Mouse (Mus musculus) midbrain, postnatal 0 days (tissue): ENCODE measurements at regions not wholly inside any gene's neighbourhood (a gene's known extent, or its start where the extent isn't known, plus 50 kb on each side); places are given as distances from the start of the nearest gene placed in this dataset.
A peak's percentile ranks its signal among the peaks of the same experiment; 100 is the strongest.
"Not testable (repeated sequence)": the region's sequence is repeated elsewhere in the genome, so short reads cannot be mapped to it uniquely, and the experiment has no call there.

Source experiments
- ATAC-seq: fragments of 200-750 bp; cut with Nextera tagmentation; 2 replicates; pipeline ENCODE4 v1.8.0; 2017; ENCODE audit warnings: moderate number of reproducible peaks, mild to moderate bottlenecking, moderate TSS enrichment, moderate library complexity; ENCODE audit not compliant: low FRiP score
- DNase-seq: peaks from one replicate; pipeline ENCODE4 v3.0.0-alpha.2; 2015; ENCODE audit warnings: low spot score
- H3K27ac ChIP-seq: fragments of 300-500 bp; sonication (generic); 2 replicates; pipeline ENCODE4 v1.5.1; 2014; ENCODE audit warnings: low read depth, mild to moderate bottlenecking, low read length, mixed read lengths
- H3K27me3 ChIP-seq: fragments of 300-500 bp; sonication (generic); 2 replicates; pipeline ENCODE4 v1.6.1; 2014; ENCODE audit warnings: low read length, control low read depth, mixed read lengths; ENCODE audit not compliant: insufficient read depth
- H3K36me3 ChIP-seq: fragments of 300-500 bp; sonication (generic); 2 replicates; pipeline ENCODE4 v1.6.1; 2014; ENCODE audit warnings: low read length, control low read depth, mixed read lengths; ENCODE audit not compliant: insufficient read depth
- H3K4me1 ChIP-seq: fragments of 300-500 bp; sonication (generic); 2 replicates; pipeline ENCODE4 v1.6.1; 2014; ENCODE audit warnings: mild to moderate bottlenecking, control low read depth, antibody characterized with exemption, low read length, mixed read lengths; ENCODE audit not compliant: insufficient read depth
- H3K4me2 ChIP-seq: fragments of 300-500 bp; sonication (generic); 2 replicates; pipeline ENCODE4 v1.6.1; 2014; ENCODE audit warnings: low read depth, mild to moderate bottlenecking, low read length, mixed read lengths; ENCODE audit not compliant: poor library complexity, severe bottlenecking
- H3K4me3 ChIP-seq: fragments of 300-500 bp; sonication (generic); 2 replicates; pipeline ENCODE4 v1.5.1; 2014; ENCODE audit warnings: low read depth, mild to moderate bottlenecking, low read length, moderate library complexity
- H3K9ac ChIP-seq: fragments of 300-500 bp; sonication (generic); replicated peaks from 2 replicates; pipeline ENCODE4 v1.6.1; 2014; ENCODE audit warnings: mild to moderate bottlenecking, low read length, moderate library complexity, mixed read lengths; ENCODE audit not compliant: poor library complexity, severe bottlenecking
- H3K9me3 ChIP-seq: fragments of 300-500 bp; sonication (generic); 2 replicates; pipeline ENCODE4 v1.6.1; 2016; ENCODE audit warnings: low read length, control low read depth
- CTCF ChIP-seq: IDR thresholded peaks from 2 replicates; pipeline ENCODE4 v1.5.1; 2016; ENCODE audit warnings: antibody characterized with exemption, mild to moderate bottlenecking
- WGBS: fragments of 180-500 bp; shearing (Covaris S2); extraction: QIAGEN DNeasy Blood & Tissue Kit; methylation state at CpG from one replicate; pipeline ENCODE4 v1.1.7; 2014; 5-methylcytosine and 5-hydroxymethylcytosine counted together

- ATAC-seq: no peak
- no peak overlapping the region for H3K9ac ChIP-seq
- H3K4me1 ChIP-seq: no peaks in the 10 kb centered on the region
- no peaks in the 10 kb centered on the region for H3K27me3 ChIP-seq
- H3K27ac ChIP-seq: no peak overlapping the region
- H3K36me3 ChIP-seq: no peaks in the 10 kb centered on the region
- H3K4me2 ChIP-seq: no peak overlapping the region
- DNase-seq: no peak
- 54% methylated on average over 5 of the region's 5 CpGs for WGBS
- TF ChIP-seq CTCF: no peak
- no peak overlapping the region for H3K4me3 ChIP-seq
- H3K9me3 ChIP-seq: no peaks in the 10 kb centered on the region
These were observed 515.5 kb downstream of the Nova1 start for GRCm38 (mm10) chr12:46303136-46303797.

GRCm38 (mm10) chr12:46298926-46299325, 519.8 kb downstream of the Nova1 start:
- DNase-seq (no peak), ATAC-seq (no peak)
- Histone ChIP-seq H3K27me3 (no peaks in the 10 kb centered on the region), H3K4me1 (no peaks in the 10 kb centered on the region), H3K4me3 (no peak overlapping the region), H3K9ac (no peak overlapping the region), H3K27ac (no peak overlapping the region), H3K9me3 (no peaks in the 10 kb centered on the region), H3K4me2 (no peak overlapping the region), H3K36me3 (no peaks in the 10 kb centered on the region)
- TF ChIP-seq CTCF: no peak
- 88% methylated on average over 5 of the region's 5 CpGs for WGBS

- Histone ChIP-seq H3K36me3 (no peaks in the 10 kb centered on the region), H3K27ac (no peak overlapping the region), H3K27me3 (no peaks in the 10 kb centered on the region), H3K4me1 (no peaks in the 10 kb centered on the region), H3K4me2 (no peak overlapping the region), H3K4me3 (no peak overlapping the region), H3K9me3 (no peaks in the 10 kb centered on the region), H3K9ac (no peak overlapping the region)
- DNase-seq (no peak), ATAC-seq (no peak)
- WGBS: 56% methylated on average over 3 of the region's 3 CpGs
- no peak for TF ChIP-seq CTCF
These were observed 534.2 kb downstream of the Nova1 start for GRCm38 (mm10) chr12:46284519-46284918.

GRCm38 (mm10) chr12:46248402-46249018, 570.2 kb downstream of the Nova1 start:
- WGBS: 43% methylated on average over 1 of the region's 1 CpGs
- Histone ChIP-seq H3K4me1 (no peaks in the 10 kb centered on the region), H3K27ac (no peak overlapping the region), H3K4me2 (no peak overlapping the region), H3K36me3 (no peaks in the 10 kb centered on the region), H3K9ac (no peak overlapping the region), H3K27me3 (no peaks in the 10 kb centered on the region), H3K4me3 (no peak overlapping the region), H3K9me3 (no peaks in the 10 kb centered on the region)
- no peak for TF ChIP-seq CTCF
- ATAC-seq (no peak), DNase-seq (peak; percentile 28)

- Histone ChIP-seq H3K27me3 (no peaks in the 10 kb centered on the region), H3K4me1 (no peaks in the 10 kb centered on the region), H3K9ac (no peak overlapping the region), H3K9me3 (no peaks in the 10 kb centered on the region), H3K36me3 (no peaks in the 10 kb centered on the region), H3K4me3 (no peak overlapping the region), H3K27ac (no peak overlapping the region), H3K4me2 (no peak overlapping the region)
- ATAC-seq (no peak), DNase-seq (no peak)
- 93% methylated on average over 3 of the region's 3 CpGs for WGBS
- no peak for TF ChIP-seq CTCF
These were observed 573.8 kb downstream of the Nova1 start for GRCm38 (mm10) chr12:46244925-46245324.

GRCm38 (mm10) chr12:46232359-46232758, 586.4 kb downstream of the Nova1 start:
- 91% methylated on average over 4 of the region's 4 CpGs for WGBS

GRCm38 (mm10) chr12:46215328-46215727, 603.4 kb downstream of the Nova1 start:
- not testable (repeated sequence) for H3K4me1 ChIP-seq

More at GRCm38 (mm10) chr12:46232359-46232758, 586.4 kb downstream of the Nova1 start:
- DNase-seq (no peak), ATAC-seq (no peak)
- H3K4me3 ChIP-seq: no peak overlapping the region
- no peak overlapping the region for H3K9ac ChIP-seq
- no peaks in the 10 kb centered on the region for H3K36me3 ChIP-seq
- H3K4me1 ChIP-seq: no peaks in the 10 kb centered on the region
- H3K27ac ChIP-seq: no peak overlapping the region
- no peaks in the 10 kb centered on the region for H3K27me3 ChIP-seq
- TF ChIP-seq CTCF: no peak
- H3K4me2 ChIP-seq: no peak overlapping the region
- H3K9me3 ChIP-seq: no peaks in the 10 kb centered on the region

More at GRCm38 (mm10) chr12:46215328-46215727, 603.4 kb downstream of the Nova1 start:
- not testable (repeated sequence) for H3K36me3 ChIP-seq, H3K4me2 ChIP-seq, H3K27me3 ChIP-seq, H3K9me3 ChIP-seq, H3K9ac ChIP-seq, ATAC-seq, H3K4me3 ChIP-seq, DNase-seq, H3K27ac ChIP-seq
- WGBS: 62% methylated on average over 1 of the region's 1 CpGs
